Mouse (Mus musculus) kidney, embryonic 15.5 days (tissue): ENCODE data around the gene Coro1b. TPM values are rescaled to one million over a fixed set of nuclear protein-coding genes. Genes with fewer than 3 reads are reported as not detected.
"Not testable (repeated sequence)": the region's sequence is repeated elsewhere in the genome, so short reads cannot be mapped to it uniquely, and the experiment has no call there.

ENCODE experiments used
- ATAC-seq: fragments of 200-750 bp; cut with Nextera tagmentation; replicated peaks from 2 replicates; pipeline ENCODE4 v1.8.0; 2017; ENCODE audit warnings: moderate TSS enrichment; ENCODE audit not compliant: low FRiP score
- H3K27ac ChIP-seq: fragments of 300-500 bp; sonication (generic); 2 replicates; pipeline ENCODE4 v1.5.1; 2015; ENCODE audit warnings: mild to moderate bottlenecking, inconsistent platforms
- H3K27me3 ChIP-seq: fragments of 300-500 bp; sonication (generic); 2 replicates; pipeline ENCODE4 v1.6.1; 2015; ENCODE audit warnings: inconsistent platforms
- H3K36me3 ChIP-seq: fragments of 300-500 bp; sonication (generic); 2 replicates; pipeline ENCODE4 v1.6.1; 2015; ENCODE audit warnings: inconsistent platforms
- H3K4me1 ChIP-seq: fragments of 300-500 bp; sonication (generic); 2 replicates; pipeline ENCODE4 v1.6.1; 2015; ENCODE audit warnings: inconsistent platforms
- H3K4me2 ChIP-seq: fragments of 300-500 bp; sonication (generic); 2 replicates; pipeline ENCODE4 v1.6.1; 2015; ENCODE audit warnings: moderate library complexity, mild to moderate bottlenecking, inconsistent platforms
- H3K4me3 ChIP-seq: fragments of 300-500 bp; sonication (generic); replicated peaks from 2 replicates; pipeline ENCODE4 v1.5.1; 2015; ENCODE audit warnings: mild to moderate bottlenecking, inconsistent platforms
- H3K9ac ChIP-seq: fragments of 300-500 bp; sonication (generic); 2 replicates; pipeline ENCODE4 v1.6.1; 2015; ENCODE audit warnings: mild to moderate bottlenecking, inconsistent platforms
- H3K9me3 ChIP-seq: fragments of 300-500 bp; sonication (generic); replicated peaks from 2 replicates; pipeline ENCODE4 v1.6.1; 2016; ENCODE audit warnings: inconsistent platforms
- WGBS: fragments of 180-500 bp; shearing (Covaris S2); methylation state at CpG from one replicate; pipeline ENCODE4 v1.1.7; 2015; ENCODE audit warnings: mixed read lengths; 5-methylcytosine and 5-hydroxymethylcytosine counted together
- polyA plus RNA-seq: library from polyadenylated mRNA; unstranded; fragments of >200 nt; fragmentation: Nextera tagmentation; extraction: Ambion mirVana; gene quantifications from 2 replicates; pipeline ENCODE4 v1.2.1, GENCODE M21; 2015

Gene Coro1b
- polyA plus RNA-seq, 1 experiment from 2014 or later: 174 TPM

DNA sequence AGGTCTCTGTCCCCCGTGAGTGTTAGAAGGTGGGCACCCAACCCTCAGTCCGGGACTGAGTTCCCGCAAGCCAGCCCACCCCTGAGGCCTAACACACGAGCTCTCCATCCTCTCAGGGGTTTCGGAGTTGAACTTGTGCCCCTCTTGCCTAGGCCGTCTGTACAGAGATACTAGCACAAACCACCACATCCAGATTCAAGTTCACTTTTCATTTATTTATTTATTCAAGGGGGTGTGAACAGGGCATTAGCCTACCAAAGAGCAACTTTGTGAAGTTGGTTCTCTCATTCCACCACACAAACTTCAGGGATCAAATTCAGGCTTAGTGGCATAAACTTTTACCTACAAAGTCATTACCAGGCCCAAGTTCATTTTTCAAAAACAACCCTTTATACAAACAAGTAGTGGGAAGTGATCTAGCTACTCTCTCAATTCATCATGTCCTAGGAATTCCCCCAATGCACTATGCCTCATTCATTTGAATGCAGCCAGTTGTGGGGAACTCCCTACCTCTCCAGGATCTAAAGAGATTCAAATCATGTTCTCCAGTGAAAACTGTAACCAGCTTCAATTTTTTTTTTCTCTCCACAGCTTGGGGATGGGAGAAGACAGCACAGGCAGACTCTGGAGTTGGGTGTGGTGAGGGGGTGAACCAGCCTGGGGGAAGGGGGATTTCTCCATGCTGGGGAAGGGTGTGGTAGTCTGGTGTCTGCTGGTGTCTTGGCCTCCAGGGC is 13.0 kb upstream of the Coro1b start:
- not testable (repeated sequence) for H3K9ac ChIP-seq, H3K27me3 ChIP-seq, ATAC-seq, H3K4me2 ChIP-seq, H3K4me1 ChIP-seq, H3K4me3 ChIP-seq, H3K27ac ChIP-seq, H3K9me3 ChIP-seq
- WGBS: 78% methylated on average over 6 of the region's 6 CpGs
- peaks cover 26% of the 10 kb centered on the region for H3K36me3 ChIP-seq

DNA sequence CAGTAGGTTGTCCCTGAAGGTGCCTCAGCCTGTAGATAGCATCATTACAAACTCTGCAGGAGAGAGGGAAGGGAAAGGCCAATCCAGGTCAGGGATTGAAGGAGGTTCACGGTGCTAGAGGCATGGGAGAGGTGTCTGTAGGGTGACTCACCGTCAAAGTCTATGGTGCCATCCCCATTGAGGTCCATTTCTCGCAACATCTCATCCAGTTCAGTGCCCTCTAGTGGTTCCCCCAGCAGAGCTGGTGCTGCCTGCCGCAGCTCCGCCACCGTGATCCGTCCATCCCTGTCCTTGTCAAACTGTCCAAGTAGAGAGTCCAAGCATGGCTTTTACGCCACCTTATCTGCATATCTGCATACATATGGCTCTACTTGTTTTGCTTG is 12.5 kb upstream of the Coro1b start:
- not testable (repeated sequence) for H3K4me2 ChIP-seq, H3K4me1 ChIP-seq, H3K9me3 ChIP-seq, H3K27me3 ChIP-seq, H3K27ac ChIP-seq, H3K9ac ChIP-seq, H3K4me3 ChIP-seq, ATAC-seq
- 24% methylated on average over 8 of the region's 8 CpGs for WGBS
- peaks cover 25% of the 10 kb centered on the region for H3K36me3 ChIP-seq

DNA sequence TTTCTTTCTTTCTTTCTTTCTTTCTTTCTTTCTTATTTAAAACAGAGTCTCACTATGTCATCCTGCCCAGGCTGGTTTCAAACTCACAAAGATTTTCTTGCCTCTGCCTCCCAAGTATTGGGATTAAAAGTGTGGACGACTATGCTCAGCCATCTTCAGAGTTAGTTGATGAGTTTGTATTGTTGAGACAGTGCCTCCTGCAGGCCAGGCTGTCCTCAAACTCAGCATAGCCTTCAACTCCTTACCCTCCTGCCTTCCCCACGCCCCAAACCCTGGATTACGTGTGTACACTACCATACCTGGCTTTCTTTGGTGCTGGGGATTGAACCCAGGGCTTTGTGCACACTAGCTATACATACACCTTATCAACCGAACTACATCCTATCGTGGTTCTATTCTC is 12.0 kb upstream of the Coro1b start:
- H3K27me3 ChIP-seq: no peaks in the 10 kb centered on the region
- peaks cover 20% of the 10 kb centered on the region for H3K36me3 ChIP-seq
- no peak overlapping the region for H3K27ac ChIP-seq
- H3K4me2 ChIP-seq: no peak overlapping the region
- no peaks in the 10 kb centered on the region for H3K9me3 ChIP-seq
- no peaks in the 10 kb centered on the region for H3K4me1 ChIP-seq
- 84% methylated on average over 5 of the region's 5 CpGs for WGBS
- H3K4me3 ChIP-seq: no peak overlapping the region
- no peak overlapping the region for H3K9ac ChIP-seq
- ATAC-seq: no peak

DNA sequence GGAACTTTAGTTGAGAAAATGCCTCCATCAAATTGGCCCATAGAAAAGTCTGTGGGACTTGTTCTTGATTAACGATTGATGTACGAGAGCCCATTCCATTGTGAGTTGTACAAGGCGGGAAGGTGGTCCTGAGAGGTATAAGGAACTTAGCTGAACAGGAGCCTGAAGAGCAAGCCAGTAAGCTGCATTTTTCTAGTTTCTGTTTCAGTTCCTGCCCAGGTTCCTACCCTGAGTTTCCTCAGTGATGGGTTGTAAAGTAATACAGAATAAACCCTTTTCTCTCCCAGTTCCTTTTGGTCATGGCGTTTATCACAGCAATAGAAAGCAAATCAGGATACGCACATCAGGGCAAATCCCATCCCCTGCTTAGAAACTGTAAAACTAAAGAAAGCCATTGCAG is 10.5 kb upstream of the Coro1b start:
- no peak overlapping the region for H3K4me2 ChIP-seq
- H3K9ac ChIP-seq: no peak overlapping the region
- no peak overlapping the region for H3K4me3 ChIP-seq
- no peak overlapping the region for H3K27ac ChIP-seq
- 78% methylated on average over 5 of the region's 5 CpGs for WGBS
- H3K4me1 ChIP-seq: 0 out of 2 replicates have a peak, but pooled peaks cover 6% of the 10 kb centered on the region
- peaks cover 5% of the 10 kb centered on the region for H3K36me3 ChIP-seq
- no peaks in the 10 kb centered on the region for H3K27me3 ChIP-seq
- no peak for ATAC-seq
- no peaks in the 10 kb centered on the region for H3K9me3 ChIP-seq

DNA sequence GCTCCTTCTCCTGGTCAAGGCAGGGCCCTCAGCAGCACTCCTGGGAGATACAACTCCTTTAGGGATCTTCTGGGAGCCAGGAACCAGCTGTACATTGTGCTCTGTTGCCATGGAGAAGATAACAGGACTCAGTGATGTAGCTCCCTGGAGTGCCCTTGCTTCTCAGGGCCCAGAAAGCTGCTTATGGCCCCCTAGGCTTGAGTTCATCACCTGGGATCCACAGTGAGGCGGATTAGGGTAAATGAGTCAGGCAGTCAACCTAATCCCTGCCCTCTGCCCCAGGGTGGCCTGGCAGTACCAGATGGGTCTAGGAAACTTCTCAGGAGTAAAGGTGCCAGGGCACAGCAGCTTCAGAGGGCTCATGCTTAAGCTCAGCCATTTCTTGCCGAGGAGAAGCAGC is 9.0 kb upstream of the Coro1b start, which contains the start of gene Gpr152:
Gpr152 (plus strand) TSS at position 342 of the 400 bp plus-strand sequence.
- no peak within 1 kb of the TSS for H3K4me2 ChIP-seq
- no peak within 1 kb of the TSS for H3K27ac ChIP-seq
- no peaks in the 10 kb centered on the region for H3K27me3 ChIP-seq
- no peak within 1 kb of the TSS for H3K9ac ChIP-seq
- no peak within 1 kb of the TSS for H3K4me3 ChIP-seq
- no peak for ATAC-seq
- no peaks in the 10 kb centered on the region for H3K36me3 ChIP-seq
- H3K9me3 ChIP-seq: no peaks in the 10 kb centered on the region
- 0 out of 2 replicates have a peak, but pooled peaks cover 6% of the 10 kb centered on the region for H3K4me1 ChIP-seq
- WGBS: 79% methylated on average over 2 of the region's 2 CpGs

DNA sequence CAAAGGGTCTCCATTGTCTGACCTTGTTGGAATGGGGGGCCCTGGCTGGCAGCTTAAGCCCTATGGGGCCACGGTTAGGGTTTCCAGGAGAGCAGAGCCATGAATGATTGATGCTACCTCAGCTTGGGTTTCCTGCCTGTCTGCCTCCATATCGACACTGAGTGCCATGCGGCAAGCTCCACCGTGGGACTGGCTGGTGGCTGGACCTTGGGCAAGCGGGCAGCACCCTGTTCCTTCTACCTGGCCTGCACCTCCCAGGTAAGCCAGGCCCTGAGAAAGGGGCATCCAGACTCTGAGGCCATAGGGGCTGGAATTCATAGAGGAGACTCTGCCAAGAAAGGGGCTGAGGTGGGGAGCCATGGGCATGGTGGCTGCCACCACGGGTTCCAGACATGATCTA is 8.3 kb upstream of the Coro1b start:
- Histone ChIP-seq H3K4me3 (no peak overlapping the region), H3K36me3 (no peaks in the 10 kb centered on the region), H3K9ac (no peak overlapping the region), H3K9me3 (no peaks in the 10 kb centered on the region), H3K27me3 (no peaks in the 10 kb centered on the region), H3K4me2 (no peak overlapping the region), H3K4me1 (0 out of 2 replicates have a peak, but pooled peaks cover 6% of the 10 kb centered on the region), H3K27ac (no peak overlapping the region)
- 64% methylated on average over 6 of the region's 6 CpGs for whole genome bisulfite sequencing
- ATAC-seq: no peak

DNA sequence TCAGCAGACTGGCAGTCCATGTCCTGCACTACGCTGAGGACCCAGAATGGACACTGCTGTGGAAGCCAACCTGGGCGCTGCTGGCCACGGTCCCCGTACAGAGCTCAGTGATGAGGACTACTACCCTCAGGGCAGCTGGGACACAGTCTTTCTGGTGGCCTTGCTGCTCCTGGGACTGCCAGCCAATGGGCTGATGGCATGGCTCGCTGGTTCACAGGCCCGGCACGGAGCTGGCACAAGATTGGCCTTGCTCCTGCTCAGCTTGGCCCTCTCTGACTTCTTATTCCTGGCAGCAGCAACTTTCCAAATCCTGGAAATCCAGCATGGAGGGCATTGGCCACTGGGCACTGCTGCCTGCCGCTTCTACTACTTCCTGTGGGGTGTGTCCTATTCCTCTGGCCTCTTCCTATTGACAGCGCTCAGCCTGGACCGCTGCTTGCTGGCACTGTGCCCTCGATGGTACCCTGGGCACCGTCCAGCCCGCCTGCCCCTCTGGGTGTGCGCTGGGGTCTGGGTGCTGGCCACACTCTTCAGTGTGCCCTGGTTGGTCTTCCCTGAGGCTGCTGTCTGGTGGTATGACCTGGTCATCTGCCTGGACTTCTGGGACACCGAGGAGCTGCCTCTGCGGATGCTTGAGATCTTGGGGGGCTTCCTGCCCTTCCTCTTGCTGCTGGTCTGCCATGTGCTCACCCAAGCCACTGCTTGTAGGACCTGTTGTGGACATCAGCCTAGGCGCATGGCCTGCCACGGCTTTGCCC is 5.8 kb upstream of the Coro1b start:
- Histone ChIP-seq H3K9me3 (no peaks in the 10 kb centered on the region), H3K27ac (no peak overlapping the region), H3K4me2 (no peak overlapping the region), H3K36me3 (no peaks in the 10 kb centered on the region), H3K27me3 (no peaks in the 10 kb centered on the region), H3K4me1 (peaks cover 10% of the 10 kb centered on the region), H3K4me3 (no peak overlapping the region), H3K9ac (no peak overlapping the region)
- no peak for ATAC-seq
- WGBS: 88% methylated on average over 18 of the region's 18 CpGs

DNA sequence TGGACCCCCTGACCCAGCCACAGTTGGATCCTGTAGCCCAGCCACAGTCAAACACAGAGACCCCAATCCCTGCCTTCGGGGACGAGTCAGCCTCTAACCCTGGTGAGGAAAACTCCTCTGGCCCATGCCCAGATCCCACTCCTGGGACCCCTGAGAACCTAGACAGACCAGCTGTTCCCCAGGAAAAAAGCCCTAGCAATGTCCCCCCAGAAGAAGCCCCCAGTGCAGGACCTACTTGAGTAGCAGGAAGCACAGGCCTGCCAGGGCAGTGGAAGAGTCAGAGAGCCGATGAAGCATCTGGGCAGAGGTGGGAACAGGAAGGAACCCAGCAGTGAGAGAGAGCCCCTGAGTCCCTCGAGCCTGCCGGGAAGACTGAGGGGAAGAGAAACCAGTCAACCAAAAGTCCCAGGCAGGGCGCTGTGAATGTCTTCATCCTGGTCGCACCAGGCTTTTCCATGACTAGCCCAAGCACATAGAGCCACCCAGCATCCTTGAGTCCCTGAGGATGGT is 4.6 kb upstream of the Coro1b start, which contains the start of gene Cabp4:
Cabp4 (minus strand) TSS at position 275 of the 510 bp plus-strand sequence.
- no peaks in the 10 kb centered on the region for H3K9me3 ChIP-seq
- 82% methylated on average over 7 of the region's 7 CpGs for WGBS
- H3K27ac ChIP-seq: no peak within 1 kb of the TSS
- peaks cover 18% of the 10 kb centered on the region for H3K4me1 ChIP-seq
- H3K27me3 ChIP-seq: no peaks in the 10 kb centered on the region
- H3K36me3 ChIP-seq: no peaks in the 10 kb centered on the region
- no peak within 1 kb of the TSS for H3K4me2 ChIP-seq
- ATAC-seq: no peak
- no peak within 1 kb of the TSS for H3K4me3 ChIP-seq
- no peak within 1 kb of the TSS for H3K9ac ChIP-seq

DNA sequence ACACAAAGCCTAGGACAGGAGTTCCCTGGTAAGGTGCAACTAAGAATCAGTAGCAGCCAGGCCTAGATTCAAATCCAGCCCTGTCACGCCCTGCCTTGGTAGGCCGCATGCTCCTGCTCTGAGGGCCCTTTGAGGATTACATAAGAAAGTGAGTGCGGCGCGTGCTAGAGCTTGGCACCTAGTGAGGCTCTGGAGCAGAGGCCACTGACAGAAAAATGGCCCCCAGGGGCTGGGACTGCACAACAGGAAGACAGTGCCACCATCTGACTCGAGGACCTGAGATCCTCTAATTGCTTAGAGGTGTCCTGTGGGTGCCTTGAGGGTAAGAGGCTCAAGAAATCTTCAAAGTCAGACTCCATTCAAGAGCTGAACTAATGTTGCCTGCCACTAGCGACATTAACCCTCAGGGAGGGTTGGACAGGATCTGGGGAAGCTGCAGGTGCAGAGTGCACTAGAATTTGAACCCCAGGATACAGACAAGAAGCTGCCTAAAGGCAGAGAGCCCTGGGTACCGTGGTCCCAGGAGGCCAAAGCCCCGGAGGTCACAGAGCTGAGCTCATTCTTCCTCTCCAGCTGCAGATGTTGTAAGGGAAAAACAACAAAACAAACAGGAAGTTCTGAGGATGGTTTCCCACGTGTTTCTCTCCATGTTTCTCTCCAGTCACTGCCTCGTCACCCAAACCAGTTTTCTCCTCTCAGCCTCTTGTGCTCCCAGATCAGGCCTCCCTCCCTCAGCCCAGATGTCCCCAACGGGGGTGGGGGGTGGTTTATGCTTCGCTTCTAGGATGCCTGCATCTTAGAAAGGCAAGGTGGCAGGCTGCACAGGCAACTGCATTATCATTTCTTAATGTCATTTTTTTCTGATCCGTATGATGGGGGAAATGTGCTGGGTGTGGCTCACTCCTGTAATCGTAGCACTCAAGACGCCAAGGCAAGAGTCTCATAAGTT is 3.6 kb upstream of the Coro1b start:
- H3K9me3 ChIP-seq: no peaks in the 10 kb centered on the region
- no peaks in the 10 kb centered on the region for H3K27me3 ChIP-seq
- H3K4me2 ChIP-seq: no peak overlapping the region
- H3K9ac ChIP-seq: no peak overlapping the region
- H3K4me3 ChIP-seq: no peak overlapping the region
- peaks cover 28% of the 10 kb centered on the region for H3K4me1 ChIP-seq
- 79% methylated on average over 16 of the region's 16 CpGs for WGBS
- H3K27ac ChIP-seq: no peak overlapping the region
- no peak for ATAC-seq
- H3K36me3 ChIP-seq: peaks cover 1% of the 10 kb centered on the region

DNA sequence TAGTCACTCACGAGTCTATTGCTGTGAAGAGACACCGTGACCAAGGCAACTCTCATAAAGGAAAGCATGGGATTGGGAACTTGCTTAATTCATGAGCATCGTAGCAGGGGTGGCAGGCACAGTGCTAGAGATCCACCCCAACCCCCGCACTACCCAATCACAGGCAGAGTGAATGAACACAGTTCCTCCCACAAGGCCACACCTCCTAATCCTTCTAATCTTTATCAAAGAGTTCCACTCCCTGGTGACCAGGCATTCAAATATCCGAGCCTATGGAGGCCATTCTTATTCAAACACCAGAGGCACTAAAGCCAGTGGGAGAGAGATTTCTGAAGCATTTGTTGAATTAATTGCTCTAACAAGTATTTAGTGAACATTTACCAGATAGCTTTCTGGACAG is 2.5 kb upstream of the Coro1b start:
- ATAC-seq: no peak
- Histone ChIP-seq H3K27ac (no peak overlapping the region), H3K4me1 (peaks cover 38% of the 10 kb centered on the region), H3K9me3 (no peaks in the 10 kb centered on the region), H3K9ac (no peak overlapping the region), H3K4me3 (no peak overlapping the region), H3K4me2 (no peak overlapping the region), H3K27me3 (no peaks in the 10 kb centered on the region), H3K36me3 (peaks cover 12% of the 10 kb centered on the region)
- 93% methylated on average over 5 of the region's 5 CpGs for WGBS

DNA sequence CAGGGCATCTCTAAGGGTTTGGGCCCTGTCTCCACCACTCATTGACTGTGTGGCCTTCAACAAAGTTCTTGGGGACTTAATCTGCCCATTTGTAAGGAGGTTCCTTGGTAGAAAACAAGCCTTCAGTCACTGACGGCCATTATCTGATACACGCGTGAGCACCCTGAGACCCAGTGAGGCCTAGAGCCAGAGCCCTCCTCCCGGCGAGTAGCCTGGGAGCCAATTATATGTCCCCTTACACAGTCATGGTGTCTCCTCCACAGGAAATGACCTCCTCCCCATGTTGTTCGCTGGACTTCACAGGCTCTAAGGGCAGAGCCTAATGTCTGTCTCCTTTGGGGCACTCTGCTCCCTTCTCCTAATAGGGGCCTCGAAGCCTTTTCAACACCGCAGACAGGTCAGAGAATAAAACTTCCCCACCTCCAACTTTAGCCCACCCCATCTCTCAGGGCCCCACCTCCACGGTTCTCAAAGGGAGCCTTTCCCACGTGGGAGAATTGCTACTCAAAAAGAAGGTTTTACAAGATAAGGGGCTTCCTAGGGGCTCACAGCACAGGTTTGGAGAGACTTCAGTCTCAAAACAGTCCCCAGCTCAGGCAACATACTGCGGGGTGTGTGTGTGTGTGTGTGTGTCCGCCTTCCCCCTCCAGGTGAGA is 1.9 kb upstream of the Coro1b start:
- WGBS: 72% methylated on average over 12 of the region's 12 CpGs
- ATAC-seq: no peak
- no peaks in the 10 kb centered on the region for H3K9me3 ChIP-seq

More for the DNA sequence above, 1.9 kb upstream of the Coro1b start:
- Histone ChIP-seq H3K4me2 (no peak overlapping the region), H3K36me3 (peaks cover 18% of the 10 kb centered on the region), H3K4me1 (peaks cover 43% of the 10 kb centered on the region), H3K4me3 (no peak overlapping the region), H3K27ac (no peak overlapping the region), H3K9ac (no peak overlapping the region), H3K27me3 (no peaks in the 10 kb centered on the region)
